Mouse (Mus musculus) thymus, postnatal 10 days (tissue): ENCODE results near the gene Cspg4.
A peak's percentile ranks its signal among the peaks of the same experiment; 100 is the strongest.
"Not testable (repeated sequence)": the region's sequence is repeated elsewhere in the genome, so short reads cannot be mapped to it uniquely, and the experiment has no call there.

Experiments
- DNase-seq, 2 experiments: peaks; one replicate each; pipeline ENCODE4 v3.0.0; 2021; ENCODE audit warnings: low spot score in 2 of 2

The Cspg4 gene

DNA sequence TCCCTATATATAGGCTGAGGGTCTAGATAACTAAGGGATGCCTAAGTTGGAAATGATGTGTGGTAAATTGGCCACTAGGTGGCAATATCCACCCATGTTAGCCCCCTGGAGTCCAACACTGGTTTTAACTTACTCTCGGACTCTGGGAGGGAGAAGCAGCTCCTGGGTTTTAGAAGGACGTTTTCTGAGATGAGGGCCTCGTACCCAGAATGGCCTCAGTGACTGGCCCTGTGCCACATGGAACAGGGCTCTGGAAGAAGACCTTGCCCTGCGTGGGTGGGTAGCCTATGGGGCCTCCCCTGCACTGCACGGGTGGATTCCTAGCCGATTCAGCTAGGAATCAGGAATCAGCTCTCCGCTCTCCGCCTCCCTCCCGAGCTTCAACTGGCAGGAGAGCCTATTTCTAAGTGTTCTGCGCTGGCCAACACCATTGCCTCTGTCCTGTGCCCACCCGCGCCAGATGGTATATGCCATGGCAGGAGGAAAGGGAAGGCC lies 26.7 kb downstream of the Cspg4 start:
- DNase-seq = peak; percentile 27 to 60

- no peak for DNase-seq
Measured at GRCm38 (mm10) chr9:56892111-56892510, 27.3 kb downstream of the Cspg4 start.

GRCm38 (mm10) chr9:56893313-56893712 lies 28.5 kb downstream of the Cspg4 start:
- no peak for DNase-seq

- peak in 1 of 2 experiments; percentile 33 for DNase-seq
Measured at GRCm38 (mm10) chr9:56894006-56894405, 29.2 kb downstream of the Cspg4 start.

- no peak for DNase-seq
Measured at GRCm38 (mm10) chr9:56896779-56897178, 31.9 kb downstream of the Cspg4 start.

DNA sequence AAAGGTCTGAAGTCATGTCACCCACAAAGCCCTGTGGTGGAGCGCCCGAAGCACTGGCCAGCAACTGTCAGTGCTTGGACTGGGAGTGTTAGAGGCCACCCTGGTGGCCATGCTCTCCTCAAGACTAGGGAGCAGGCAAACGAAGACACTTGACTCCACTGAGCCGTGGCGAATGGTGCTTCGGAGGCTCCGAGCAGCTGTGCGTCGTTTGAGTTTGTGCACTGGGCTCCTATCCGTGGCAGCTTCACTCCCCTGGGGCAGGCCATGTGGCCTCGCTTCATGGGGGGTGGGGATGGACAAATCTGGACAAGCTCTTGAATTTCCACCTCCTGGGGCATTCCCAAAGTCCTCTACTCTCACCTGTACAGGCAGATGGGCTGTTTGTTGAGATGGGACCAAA lies 34.6 kb downstream of the Cspg4 start:
- DNase-seq = no peak

DNA sequence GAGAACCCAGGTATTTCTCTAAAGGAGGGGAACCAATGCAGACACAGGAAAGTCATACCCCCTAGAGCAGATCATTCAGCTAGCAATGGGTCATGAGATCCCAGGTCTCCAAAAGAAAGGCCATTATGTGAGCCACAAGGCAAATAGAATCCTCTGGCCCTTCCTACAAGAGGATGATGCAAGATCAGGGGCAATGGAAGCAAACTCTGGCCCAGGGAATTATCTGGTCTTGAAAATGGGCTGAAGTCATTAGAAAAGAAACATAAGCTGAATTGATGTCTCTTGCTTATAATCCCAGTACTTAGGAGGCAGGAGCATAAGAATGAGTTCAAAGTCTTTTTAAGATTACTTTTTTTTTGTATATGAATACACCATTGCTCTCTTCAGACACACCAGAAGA lies 35.2 kb downstream of the Cspg4 start:
- DNase-seq = no peak

DNA sequence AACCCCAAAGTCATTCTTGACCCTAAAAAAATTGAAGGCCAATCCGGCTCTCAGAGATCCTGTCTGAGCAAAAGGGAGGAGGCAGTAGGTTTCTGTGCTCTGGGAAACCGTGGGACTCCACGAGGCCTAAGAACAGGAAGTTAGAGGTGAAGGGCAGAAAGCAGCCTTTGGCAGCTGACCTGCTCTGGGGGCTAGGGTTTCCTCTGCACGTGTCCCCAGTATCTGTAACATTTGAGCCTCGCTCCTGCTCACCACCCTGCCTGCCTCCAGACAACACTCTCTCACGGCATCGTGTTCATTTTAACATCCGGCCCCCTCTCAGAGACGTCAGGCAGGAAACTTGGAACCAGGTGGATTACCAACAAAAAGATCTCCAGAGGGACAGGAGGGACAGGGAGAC lies 35.7 kb downstream of the Cspg4 start:
- DNase-seq = no peak

DNA sequence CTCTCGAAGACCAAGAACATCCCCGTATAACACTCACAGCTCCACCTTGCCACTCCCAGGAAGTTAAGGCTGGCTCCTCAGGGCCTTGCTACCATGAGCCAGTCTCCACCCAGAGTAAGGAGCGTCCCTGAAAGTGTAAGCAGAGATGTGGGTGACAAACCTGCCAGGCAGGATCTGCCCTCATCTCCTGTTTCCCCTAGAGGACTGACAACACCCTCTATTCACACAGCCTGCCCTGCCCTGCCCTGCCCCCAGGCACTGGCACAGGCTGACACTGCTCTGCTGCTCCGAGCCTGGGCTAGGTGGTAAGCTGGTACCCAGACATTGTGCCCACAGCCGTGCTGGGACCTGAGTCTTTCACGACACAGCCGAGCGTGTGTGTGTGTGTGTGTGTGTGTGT lies 36.4 kb downstream of the Cspg4 start:
- DNase-seq = no peak

DNA sequence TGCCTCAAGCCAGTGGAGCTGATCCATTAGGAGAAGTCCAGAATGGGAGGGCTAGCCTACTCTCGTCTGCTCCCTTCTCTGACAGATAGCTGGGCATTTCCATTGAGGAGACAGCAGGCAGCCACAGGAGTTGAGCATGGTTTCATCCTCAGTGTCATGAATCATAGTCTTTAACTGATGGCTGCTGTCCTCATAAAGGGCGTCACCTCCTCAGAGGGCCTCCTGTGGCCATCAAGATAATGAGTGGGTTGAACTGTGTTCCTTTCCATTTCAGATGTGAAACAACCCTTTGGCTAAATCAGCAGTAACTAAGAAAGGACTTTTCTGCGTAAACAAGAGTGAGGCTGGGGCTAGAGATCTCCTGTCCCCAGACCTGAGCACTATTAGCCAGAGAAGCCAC lies 38.8 kb downstream of the Cspg4 start:
- no peak for DNase-seq

DNA sequence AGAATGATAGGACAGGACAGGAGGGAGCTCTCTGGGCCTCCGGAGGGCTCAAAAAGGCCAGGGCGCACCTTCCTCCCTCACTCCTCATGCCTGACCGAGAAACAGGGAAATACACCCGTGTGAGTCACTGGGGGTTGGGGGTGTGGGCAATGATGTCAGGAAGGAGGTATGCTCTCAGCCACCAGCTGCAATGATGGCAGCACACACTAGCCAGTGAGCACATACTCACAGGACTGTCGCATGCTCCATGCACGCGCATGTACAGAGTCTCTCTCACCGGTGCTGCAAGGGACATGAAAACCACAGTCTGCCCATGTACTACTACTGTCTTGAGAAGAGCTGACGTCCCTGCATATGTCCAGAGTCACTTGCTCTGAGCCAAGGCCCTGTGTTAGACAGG lies 42.7 kb downstream of the Cspg4 start:
- no peak for DNase-seq

DNA sequence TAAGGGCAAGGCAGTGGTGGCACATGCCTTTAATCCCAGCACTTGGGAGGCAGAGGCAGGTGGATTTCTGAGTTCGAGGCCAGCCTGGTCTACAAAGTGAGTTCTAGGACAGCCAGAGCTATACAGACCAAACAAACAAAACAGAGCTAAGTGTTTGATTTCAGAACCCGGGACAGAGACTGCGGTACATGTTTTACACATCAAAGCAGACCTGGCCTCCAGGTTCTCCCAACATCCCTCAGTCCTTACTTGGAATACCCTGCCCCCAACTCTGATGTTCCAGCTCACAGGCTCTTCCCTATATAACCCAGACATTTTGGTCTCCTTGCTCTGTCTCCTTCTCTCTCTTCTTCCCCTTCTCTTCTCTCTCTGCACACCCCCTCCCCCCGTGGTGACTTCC lies 45.2 kb downstream of the Cspg4 start:
- DNase-seq = not testable (repeated sequence)

DNA sequence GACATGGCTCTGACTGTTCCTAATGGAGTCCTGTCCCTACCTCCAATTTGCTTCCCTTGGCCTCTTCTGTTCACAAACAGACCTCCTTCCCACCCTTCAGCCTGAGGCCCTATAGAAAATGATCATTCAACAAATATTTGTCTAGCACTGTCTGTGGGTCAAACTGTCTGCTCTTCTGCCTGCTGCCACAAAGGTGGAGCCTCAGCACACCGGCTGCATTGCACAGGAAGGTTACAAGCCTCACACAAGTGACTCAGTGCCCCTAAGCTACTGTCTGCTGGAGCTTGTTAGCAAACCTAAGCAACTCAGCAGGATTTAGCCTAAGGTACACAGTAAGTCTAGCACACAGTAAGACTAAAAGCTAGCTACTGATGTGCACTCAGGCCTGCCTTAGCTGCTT lies 46.2 kb downstream of the Cspg4 start:
- no peak for DNase-seq

DNA sequence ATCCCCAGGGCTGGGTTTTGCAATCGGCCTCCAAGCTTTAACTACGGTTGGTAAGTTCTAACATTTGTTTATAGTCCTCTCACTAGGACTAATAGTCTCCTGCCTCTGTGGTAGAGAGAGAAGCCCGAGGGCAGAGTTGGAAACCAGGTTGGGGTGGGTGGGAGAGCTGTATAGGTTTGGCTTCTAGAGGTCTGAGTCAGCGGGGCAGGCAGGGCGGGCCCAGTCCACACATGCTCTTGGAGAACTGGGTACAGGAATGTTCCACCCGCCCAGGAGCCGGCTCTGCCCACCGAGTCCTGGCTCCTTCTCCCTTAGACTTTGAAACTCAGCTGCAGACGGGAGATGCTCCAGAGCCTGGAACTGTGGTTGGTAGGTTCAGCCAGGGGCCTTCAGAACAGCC lies 49.2 kb downstream of the Cspg4 start:
- no peak for DNase-seq

DNA sequence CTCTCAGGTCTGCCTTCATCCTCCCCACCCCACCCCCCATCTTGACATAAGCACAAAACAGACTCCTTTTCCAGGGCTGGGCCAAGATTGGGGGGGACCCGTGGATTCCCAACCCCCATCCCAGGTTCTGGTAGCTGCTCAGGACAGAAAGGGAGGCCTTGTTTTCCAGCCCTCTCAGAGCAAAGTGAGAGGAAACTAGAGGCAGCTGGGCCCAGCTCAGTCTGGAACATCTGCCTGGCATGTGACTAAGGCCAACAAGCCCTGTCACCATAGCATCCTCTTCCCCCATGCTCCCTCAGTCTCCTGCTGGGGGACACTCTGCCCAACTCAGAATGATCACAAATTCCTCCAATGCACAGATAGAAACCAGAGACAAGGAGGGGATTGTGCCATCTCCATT lies 50.3 kb downstream of the Cspg4 start:
- DNase-seq = no peak

DNA sequence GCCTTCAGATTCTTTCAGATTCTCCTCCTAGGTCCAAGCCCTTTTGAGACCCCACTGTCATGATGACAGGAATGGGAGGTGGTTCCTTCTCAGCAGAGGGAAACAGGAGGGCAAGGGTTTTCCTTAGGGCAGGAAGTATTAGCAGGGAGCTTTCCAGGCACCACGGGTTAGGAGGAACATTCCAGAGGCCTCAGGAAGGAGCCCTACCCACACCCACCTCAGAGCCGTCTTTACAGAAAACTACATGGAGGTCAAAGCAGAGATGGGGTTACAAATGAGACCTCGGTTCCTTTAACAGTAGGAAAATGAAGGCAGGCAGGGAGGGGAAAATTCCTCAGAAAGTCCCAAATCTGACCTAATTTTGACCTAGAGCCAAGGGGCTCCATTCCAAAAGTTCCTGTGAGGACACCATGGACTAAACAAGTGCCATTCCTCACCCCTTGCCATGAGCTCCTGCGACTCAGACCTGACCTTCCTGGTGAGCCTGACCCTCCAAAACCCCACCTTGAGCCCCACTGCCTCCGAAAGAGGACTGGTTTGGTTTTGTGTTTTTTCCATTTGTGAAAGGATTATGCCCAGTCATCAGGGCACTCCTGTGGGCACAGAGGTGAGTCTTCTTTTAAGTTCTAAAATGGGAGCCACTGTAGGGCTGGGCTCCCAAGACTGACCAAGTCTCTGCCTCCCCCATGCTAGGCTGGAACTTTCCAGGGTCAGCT lies 51.0 kb downstream of the Cspg4 start:
- DNase-seq = no peak

DNA sequence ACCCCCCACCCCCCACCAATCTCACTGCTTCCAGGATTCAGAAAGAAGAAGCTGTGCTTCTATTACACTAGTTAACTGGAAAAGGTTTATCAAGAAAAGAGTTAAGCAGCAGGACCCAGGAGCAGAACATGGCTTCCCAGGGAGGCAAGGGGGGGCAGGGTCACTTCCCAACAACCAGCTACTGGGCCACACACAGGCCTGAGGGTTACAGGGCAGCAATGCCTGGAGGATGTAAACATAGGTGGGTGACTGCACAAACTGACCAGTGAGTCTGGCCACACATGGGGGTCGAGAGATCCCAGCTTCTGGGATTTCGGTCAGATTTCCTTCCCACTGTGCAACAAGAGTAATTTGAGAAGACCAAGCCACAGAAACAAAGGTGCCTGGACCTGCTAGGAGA lies 52.3 kb downstream of the Cspg4 start:
- no peak for DNase-seq

GRCm38 (mm10) chr9:56918466-56918865 lies 53.6 kb downstream of the Cspg4 start:
- no peak for DNase-seq

GRCm38 (mm10) chr9:56922746-56923145 lies 57.9 kb downstream of the Cspg4 start:
- no peak for DNase-seq

GRCm38 (mm10) chr9:56923841-56924650 lies 59.2 kb downstream of the Cspg4 start:
- DNase-seq = no peak

DNA sequence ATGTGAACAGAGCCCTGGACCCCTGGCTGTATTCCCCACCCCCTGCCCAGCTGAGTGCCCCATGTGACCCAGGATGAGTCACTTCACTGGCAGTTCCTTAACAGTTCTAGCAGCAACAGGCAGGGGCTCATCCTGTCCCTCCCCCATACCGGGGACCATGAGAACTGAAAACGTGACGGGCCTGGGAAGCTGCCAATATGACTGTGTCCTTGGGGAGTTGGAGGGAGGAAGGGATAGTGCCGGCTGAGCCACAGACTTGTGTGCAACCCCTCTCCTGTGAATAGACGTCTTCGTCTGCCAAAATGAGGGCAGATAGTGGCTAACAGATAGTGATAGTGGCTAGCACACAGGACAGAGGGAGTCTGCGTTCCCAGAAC lies 59.8 kb downstream of the Cspg4 start:
- DNase-seq = no peak

DNA sequence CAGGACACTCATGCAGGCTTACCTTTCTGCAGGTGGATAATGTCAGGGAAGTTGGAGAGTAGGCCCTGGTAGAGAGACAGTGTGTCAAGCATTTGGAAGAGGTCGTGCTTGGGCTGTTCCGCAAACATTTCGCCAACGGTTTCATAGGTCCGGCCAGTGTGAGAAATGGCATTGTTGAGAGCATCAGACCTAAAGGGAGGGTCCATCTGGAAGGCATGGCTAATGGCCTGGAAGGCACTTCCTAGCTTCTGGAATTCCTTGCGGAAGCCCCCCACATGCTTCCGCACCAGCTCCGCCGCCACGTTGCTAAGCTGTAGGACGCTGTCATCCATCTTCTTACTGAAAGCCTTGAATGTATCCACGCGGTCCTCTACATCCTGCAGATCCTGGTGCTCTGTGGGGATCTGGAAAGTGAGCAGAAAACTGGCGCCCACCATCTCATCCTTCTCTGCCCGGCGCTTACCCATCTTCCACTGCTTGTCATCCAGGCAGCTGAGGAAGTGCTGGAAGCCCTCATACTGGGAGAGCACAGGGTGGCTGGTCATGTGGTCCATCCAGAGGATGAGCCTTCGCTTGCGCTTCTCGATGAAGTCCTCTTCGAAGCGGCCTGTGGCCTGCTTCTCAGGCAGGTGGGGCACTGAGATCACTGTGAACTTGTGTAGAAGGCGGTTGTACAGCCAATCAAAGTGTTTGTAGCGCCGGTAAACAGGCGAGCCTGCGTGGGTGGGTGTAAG lies 60.6 kb downstream of the Cspg4 start:
- DNase-seq = no peak

- no peak for DNase-seq
Measured at GRCm38 (mm10) chr9:56926025-56926360, 61.2 kb downstream of the Cspg4 start.
